Mouse (Mus musculus) MEL (cell line): ENCODE results near the gene Apba2. TPM values are rescaled to one million over a fixed set of nuclear protein-coding genes. Genes with fewer than 3 reads are reported as not detected.

Experiments
- DNase-seq: peaks from one replicate; pipeline ENCODE4 v3.0.0; 2011; ENCODE audit warnings: low read depth, low spot score
- H3K27ac ChIP-seq: 2 replicates; pipeline ENCODE4 v1.5.1; 2012; ENCODE audit warnings: low read depth, mild to moderate bottlenecking, control low read depth, low read length, moderate library complexity; ENCODE audit not compliant: control insufficient read depth
- H3K27me3 ChIP-seq, 2 experiments: fragments of 150-350 bp in 1 of 2; sonication (generic) in 1 of 2; 2 replicates each; pipeline ENCODE4 v1.6.1; 2012; ENCODE audit warnings: low read length in 2 of 2, mild to moderate bottlenecking in 2 of 2, improper control_type of control experiment in 1 of 2, moderate library complexity in 1 of 2; ENCODE audit not compliant: insufficient read depth in 2 of 2, control insufficient read depth in 1 of 2
- H3K36me3 ChIP-seq, 2 experiments: 2 replicates each; pipeline ENCODE4 v1.6.1; 2012 to 2014; ENCODE audit warnings: low read length in 2 of 2, improper control_type of control experiment in 1 of 2, inconsistent platforms in 1 of 2, mild to moderate bottlenecking in 1 of 2; ENCODE audit not compliant: insufficient read depth in 2 of 2, control insufficient read depth in 1 of 2
- H3K4me1 ChIP-seq, 2 experiments: fragments of 150-350 bp in 1 of 2; sonication (generic) in 1 of 2; 2 replicates each; pipeline ENCODE4 v1.6.1; 2012; ENCODE audit warnings: low read length in 2 of 2, improper control_type of control experiment in 1 of 2, mild to moderate bottlenecking in 1 of 2; ENCODE audit not compliant: insufficient read depth in 2 of 2, control insufficient read depth in 1 of 2
- H3K4me3 ChIP-seq, 2 experiments: fragments of 150-350 bp in 1 of 2; sonication (generic) in 1 of 2; 2 replicates each; pipeline ENCODE4 v1.5.1; 2012; ENCODE audit warnings: low read depth in 2 of 2, low read length in 2 of 2, mild to moderate bottlenecking in 2 of 2, moderate library complexity in 2 of 2, control low read depth in 1 of 2, improper control_type of control experiment in 1 of 2; ENCODE audit not compliant: control insufficient read depth in 1 of 2, insufficient read depth in 1 of 2
- H3K79me2 ChIP-seq: 2 replicates; pipeline ENCODE4 v1.6.1; 2012; ENCODE audit warnings: mild to moderate bottlenecking, low read length, moderate library complexity; ENCODE audit not compliant: control insufficient read depth, poor library complexity, insufficient read depth
- H3K9ac ChIP-seq: 2 replicates; pipeline ENCODE4 v1.6.1; 2012; ENCODE audit warnings: low read depth, mild to moderate bottlenecking, control low read depth, low read length, moderate library complexity; ENCODE audit not compliant: control insufficient read depth, poor library complexity, severe bottlenecking
- H3K9me3 ChIP-seq: fragments of 150-350 bp; sonication (generic); replicated peaks from 2 replicates; pipeline ENCODE4 v1.6.1; 2012; ENCODE audit warnings: mild to moderate bottlenecking, low read length, improper control_type of control experiment, moderate library complexity; ENCODE audit not compliant: insufficient read depth
- CHD1 ChIP-seq: IDR thresholded peaks from 2 replicates; pipeline ENCODE4 v1.6.1; 2012; ENCODE audit warnings: low read depth, mild to moderate bottlenecking, inconsistent platforms, low read length, improper control_type of control experiment
- CHD2 ChIP-seq: IDR thresholded peaks from 2 replicates; pipeline ENCODE4 v1.6.1; 2011; ENCODE audit warnings: low read length, improper control_type of control experiment
- CTCF ChIP-seq, 3 experiments: IDR thresholded peaks in 2 of 3; conservative IDR thresholded peaks in 1 of 3; 2 replicates each; pipeline ENCODE4 v1.5.1; 2011 to 2012; ENCODE audit warnings: low read length in 3 of 3, low read depth in 2 of 3, mild to moderate bottlenecking in 2 of 3, improper control_type of control experiment in 1 of 3, inconsistent platforms in 1 of 3, mixed read lengths in 1 of 3, moderate library complexity in 1 of 3; ENCODE audit not compliant: control insufficient read depth in 1 of 3, insufficient read depth in 1 of 3, poor library complexity in 1 of 3, severe bottlenecking in 1 of 3
- E2F4 ChIP-seq: IDR thresholded peaks from 2 replicates; pipeline ENCODE4 v1.6.1; 2011; ENCODE audit warnings: low read depth, low read length, improper control_type of control experiment, borderline replicate concordance
- ELF1 ChIP-seq: IDR thresholded peaks from 2 replicates; pipeline ENCODE4 v1.6.1; 2014; ENCODE audit warnings: low read depth, mild to moderate bottlenecking, inconsistent platforms, low read length, improper control_type of control experiment, moderate library complexity
- ETS1 ChIP-seq: IDR thresholded peaks from 2 replicates; pipeline ENCODE4 v1.6.1; 2012; ENCODE audit warnings: low read depth, mild to moderate bottlenecking, inconsistent platforms, low read length, improper control_type of control experiment, moderate library complexity
- GATA1 ChIP-seq: IDR thresholded peaks from 2 replicates; pipeline ENCODE4 v1.6.1; 2011; ENCODE audit warnings: low read depth, low read length, improper control_type of control experiment
- KAT2A ChIP-seq: conservative IDR thresholded peaks from 2 replicates; pipeline ENCODE4 v1.6.1; 2012; ENCODE audit warnings: low read depth, low read length, improper control_type of control experiment, inconsistent platforms
- MAFK ChIP-seq: IDR thresholded peaks from 2 replicates; pipeline ENCODE4 v1.6.1; 2011; ENCODE audit warnings: low read depth, mild to moderate bottlenecking, low read length, improper control_type of control experiment, borderline replicate concordance
- MAZ ChIP-seq: IDR thresholded peaks from 2 replicates; pipeline ENCODE4 v1.6.1; 2012; ENCODE audit warnings: low read depth, mild to moderate bottlenecking, inconsistent platforms, low read length, improper control_type of control experiment
- MEF2A ChIP-seq: IDR thresholded peaks from 2 replicates; pipeline ENCODE4 v1.6.1; 2014; ENCODE audit warnings: low read depth, mild to moderate bottlenecking, inconsistent platforms, low read length, improper control_type of control experiment; ENCODE audit not compliant: poor library complexity, insufficient replicate concordance, severe bottlenecking; ENCODE audit errors: extremely low read depth
- MXI1 ChIP-seq: IDR thresholded peaks from 2 replicates; pipeline ENCODE4 v1.6.1; 2011; ENCODE audit warnings: mild to moderate bottlenecking, low read depth, low read length, improper control_type of control experiment
- MYC ChIP-seq: IDR thresholded peaks from 2 replicates; pipeline ENCODE4 v1.6.1; 2011; ENCODE audit warnings: low read depth, mild to moderate bottlenecking, low read length, improper control_type of control experiment, moderate library complexity
- POLR2A ChIP-seq, 2 experiments: IDR thresholded peaks; 2 replicates each; pipeline ENCODE4 v1.6.1; 2011 to 2012; ENCODE audit warnings: low read length in 2 of 2, mild to moderate bottlenecking in 2 of 2, control low read depth in 1 of 2, improper control_type of control experiment in 1 of 2, low read depth in 1 of 2, moderate library complexity in 1 of 2; ENCODE audit not compliant: control insufficient read depth in 1 of 2, insufficient read depth in 1 of 2, poor library complexity in 1 of 2
- POLR2AphosphoS2 ChIP-seq: IDR thresholded peaks from 2 replicates; pipeline ENCODE4 v1.6.1; 2011; ENCODE audit warnings: low read length, improper control_type of control experiment
- POLR2AphosphoS5 ChIP-seq: IDR thresholded peaks from 2 replicates; pipeline ENCODE4 v1.6.1; 2012; ENCODE audit warnings: low read depth, borderline replicate concordance, mild to moderate bottlenecking, inconsistent platforms, low read length, moderate library complexity, mixed read lengths
- RAD21 ChIP-seq: IDR thresholded peaks from 2 replicates; pipeline ENCODE4 v1.6.1; 2011; ENCODE audit warnings: mild to moderate bottlenecking, low read depth, low read length, improper control_type of control experiment
- SIN3A ChIP-seq: IDR thresholded peaks from 2 replicates; pipeline ENCODE4 v1.6.1; 2012; ENCODE audit warnings: low read length, improper control_type of control experiment, inconsistent platforms
- UBTF ChIP-seq: IDR thresholded peaks from 2 replicates; pipeline ENCODE4 v1.6.1; 2012; ENCODE audit warnings: low read depth, mild to moderate bottlenecking, inconsistent platforms, low read length, improper control_type of control experiment, moderate library complexity, borderline replicate concordance; ENCODE audit not compliant: insufficient read depth
- USF1 ChIP-seq: IDR thresholded peaks from 2 replicates; pipeline ENCODE4 v1.6.1; 2014; ENCODE audit warnings: low read depth, mild to moderate bottlenecking, inconsistent platforms, low read length, improper control_type of control experiment, moderate library complexity
- USF2 ChIP-seq, 2 experiments: IDR thresholded peaks; 2 replicates each; pipeline ENCODE4 v1.6.1; 2011 to 2012; ENCODE audit warnings: improper control_type of control experiment in 2 of 2, low read length in 2 of 2, borderline replicate concordance in 1 of 2, inconsistent platforms in 1 of 2, low read depth in 1 of 2, mild to moderate bottlenecking in 1 of 2; ENCODE audit not compliant: insufficient read depth in 1 of 2
- ZC3H11A ChIP-seq: IDR thresholded peaks from 2 replicates; pipeline ENCODE4 v1.6.1; 2012; ENCODE audit warnings: low read depth, mild to moderate bottlenecking, inconsistent platforms, low read length, improper control_type of control experiment
- ZKSCAN1 ChIP-seq: IDR thresholded peaks from 2 replicates; pipeline ENCODE4 v1.6.1; 2012; ENCODE audit warnings: low read depth, mild to moderate bottlenecking, inconsistent platforms, low read length, improper control_type of control experiment, moderate library complexity
- ZMIZ1 ChIP-seq: IDR thresholded peaks from 2 replicates; pipeline ENCODE4 v1.6.1; 2012; ENCODE audit warnings: low read depth, mild to moderate bottlenecking, inconsistent platforms, low read length, improper control_type of control experiment, moderate library complexity
- ZNF384 ChIP-seq: IDR thresholded peaks from 2 replicates; pipeline ENCODE4 v1.6.1; 2012; ENCODE audit warnings: low read depth, mild to moderate bottlenecking, inconsistent platforms, low read length, improper control_type of control experiment
- polyA plus RNA-seq, 2 experiments: library from polyadenylated mRNA; stranded (reverse) in 1 of 2; unstranded in 1 of 2; fragments of >175 nt in 1 of 2; fragments of >200 nt in 1 of 2; gene quantifications; 2 replicates each; pipeline versions ENCODE4 v1.2.1 to v1.2.4; 2012; ENCODE audit warnings: low replicate concordance in 2 of 2, low read depth in 1 of 2; ENCODE audit not compliant: insufficient read length in 2 of 2, insufficient read depth in 1 of 2, missing spikeins in 1 of 2
- total RNA-seq: library from RNA; depleted of rRNA; stranded (reverse); fragments of 300-350 nt; gene quantifications from 2 replicates; pipeline ENCODE4 v1.2.3, GENCODE M21; 2012

The Apba2 gene
- total and polyA plus RNA-seq, 3 experiments, result not detected

DNA sequence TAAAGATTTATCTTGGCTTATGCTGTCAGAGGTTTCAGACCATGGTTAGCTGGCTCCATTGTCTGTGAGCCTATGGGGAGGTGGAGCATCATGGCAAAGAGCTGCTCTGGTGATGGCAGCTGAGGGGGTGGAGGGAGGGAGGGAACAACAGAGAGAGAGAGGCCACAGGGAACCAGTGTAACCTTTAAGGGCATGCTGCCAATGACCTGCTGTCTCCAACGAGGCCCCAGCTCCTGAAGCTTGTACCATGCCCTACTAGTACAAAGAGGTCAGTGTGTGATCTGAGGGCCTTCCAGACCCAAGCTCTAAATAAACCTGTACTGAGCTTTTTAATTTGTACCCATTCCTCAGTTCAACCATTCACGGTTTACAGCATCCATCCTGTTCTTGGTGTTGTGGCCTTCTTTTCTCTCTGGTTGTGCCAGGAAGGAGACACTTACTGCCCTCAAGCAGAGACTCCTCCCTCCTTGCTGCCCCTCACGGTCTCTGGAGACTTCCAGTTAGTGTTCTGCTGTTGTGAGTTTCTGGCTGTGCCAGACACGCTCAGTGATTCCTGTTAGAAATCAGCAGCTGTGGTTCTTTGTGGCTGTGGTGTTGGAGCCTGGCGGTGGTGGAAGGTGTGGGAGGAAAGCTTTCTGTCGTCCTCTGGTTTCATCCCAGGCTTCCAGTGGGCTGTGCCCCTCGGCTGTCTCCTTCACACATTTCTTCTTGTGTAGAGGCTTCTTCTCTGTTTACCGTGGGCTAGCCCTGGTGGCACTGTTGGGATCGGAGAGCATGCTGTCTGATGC, 60.4 kb downstream of the Apba2 start:
- no peak overlapping the region for H3K4me3 ChIP-seq
- no peaks in the 10 kb centered on the region for H3K27me3 ChIP-seq
- no peaks in the 10 kb centered on the region for H3K4me1 ChIP-seq
- H3K27ac ChIP-seq, result no peak overlapping the region
- DNase-seq, result no peak
- no peaks in the 10 kb centered on the region for H3K79me2 ChIP-seq
- H3K9me3 ChIP-seq, result no peaks in the 10 kb centered on the region
- no peak overlapping the region for H3K9ac ChIP-seq
- no peaks in the 10 kb centered on the region for H3K36me3 ChIP-seq
- TF ChIP-seq KAT2A (no peak), MXI1 (no peak), ZKSCAN1 (no peak), E2F4 (no peak), CHD1 (no peak), MEF2A (no peak), MAFK (no peak), ZNF384 (no peak), MYC (no peak), USF1 (no peak), POLR2A (IDR thresholded peaks at IDR 0.05; ENCODE audit: control insufficient read depth in 1 of 2, insufficient read depth in 1 of 2, low read depth in 1 of 2, low read length in 2 of 2, poor library complexity in 1 of 2) (no peak), POLR2AphosphoS5 (no peak), ETS1 (no peak), POLR2AphosphoS2 (no peak), ELF1 (no peak), GATA1 (no peak), MAZ (no peak), SIN3A (no peak)
- TF ChIP-seq, all 39 proteins: peak for 0

DNA sequence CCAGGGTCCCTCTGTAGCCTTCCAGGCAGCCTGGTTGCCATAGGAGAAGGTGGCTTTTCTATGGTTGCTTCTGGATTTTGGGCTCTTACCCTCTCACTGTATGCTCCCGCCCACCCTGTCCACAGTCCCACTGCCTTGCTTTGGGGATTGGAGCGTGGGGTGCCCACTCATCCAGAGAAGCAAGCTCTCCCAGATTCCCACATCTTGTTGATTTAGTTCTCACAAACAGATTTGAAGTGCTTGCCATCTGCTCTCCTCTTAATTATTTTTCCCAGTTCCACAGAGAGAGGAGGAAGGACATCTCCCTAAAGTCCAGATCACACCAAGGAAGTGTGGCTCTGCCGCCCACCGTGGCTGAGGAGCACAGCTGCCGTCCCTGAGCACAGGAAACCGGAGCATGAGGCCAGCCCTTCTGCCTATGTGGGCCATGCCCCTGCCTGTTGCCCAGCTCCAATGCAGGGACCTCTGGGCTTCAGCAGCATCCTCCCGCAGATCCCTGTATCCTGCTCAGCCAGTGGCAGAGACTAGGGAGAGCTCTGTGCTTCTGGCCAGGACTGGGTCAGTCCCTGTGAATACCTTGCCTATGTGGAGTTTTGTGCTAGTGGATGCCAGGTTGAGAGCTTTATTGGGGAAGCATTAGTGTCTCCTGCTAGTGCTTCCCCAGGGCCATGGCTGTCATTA, 63.5 kb downstream of the Apba2 start:
- Histone ChIP-seq H3K4me3 (no peak overlapping the region), H3K9me3 (no peaks in the 10 kb centered on the region), H3K27ac (no peak overlapping the region), H3K36me3 (no peaks in the 10 kb centered on the region), H3K79me2 (no peaks in the 10 kb centered on the region), H3K27me3 (no peaks in the 10 kb centered on the region), H3K4me1 (no peaks in the 10 kb centered on the region)
- no peak for DNase-seq
- TF ChIP-seq UBTF, result no peak
- TF ChIP-seq RAD21, result no peak
- no peak for TF ChIP-seq CHD2
- TF ChIP-seq ZMIZ1, result no peak
- no peak for TF ChIP-seq ETS1
- TF ChIP-seq USF2 (IDR thresholded peaks at IDR 0.05; ENCODE audit: borderline replicate concordance in 1 of 2, insufficient read depth in 1 of 2, low read depth in 1 of 2, low read length in 2 of 2), result no peak
- TF ChIP-seq ZC3H11A, result no peak
- TF ChIP-seq CTCF (IDR thresholded peaks at IDR 0.05 in 2 of 3, conservative IDR thresholded peaks at IDR 0.05 in 1 of 3; ENCODE audit: control insufficient read depth in 1 of 3, insufficient read depth in 1 of 3, low read depth in 2 of 3, low read length in 3 of 3, poor library complexity in 1 of 3, severe bottlenecking in 1 of 3), result no peak
- no peak for TF ChIP-seq SIN3A
- TF ChIP-seq ELF1, result no peak
- no peak for TF ChIP-seq MEF2A
- no peak for TF ChIP-seq MXI1
- TF ChIP-seq, all 39 proteins: peak for 0
- H3K9ac ChIP-seq, result no peak overlapping the region
